Mouse (Mus musculus) MEL (cell line): ENCODE results near the gene Tnfrsf25. TPM values are rescaled to one million over a fixed set of nuclear protein-coding genes. Genes with fewer than 3 reads are reported as not detected.

Experiments used
- DNase-seq: peaks from one replicate; pipeline ENCODE4 v3.0.0; 2011; ENCODE audit warnings: low read depth, low spot score
- H3K27ac ChIP-seq: 2 replicates; pipeline ENCODE4 v1.5.1; 2012; ENCODE audit warnings: low read depth, mild to moderate bottlenecking, control low read depth, low read length, moderate library complexity; ENCODE audit not compliant: control insufficient read depth
- H3K27me3 ChIP-seq, 2 experiments: fragments of 150-350 bp in 1 of 2; sonication (generic) in 1 of 2; 2 replicates each; pipeline ENCODE4 v1.6.1; 2012; ENCODE audit warnings: low read length in 2 of 2, mild to moderate bottlenecking in 2 of 2, improper control_type of control experiment in 1 of 2, moderate library complexity in 1 of 2; ENCODE audit not compliant: insufficient read depth in 2 of 2, control insufficient read depth in 1 of 2
- H3K36me3 ChIP-seq, 2 experiments: 2 replicates each; pipeline ENCODE4 v1.6.1; 2012 to 2014; ENCODE audit warnings: low read length in 2 of 2, improper control_type of control experiment in 1 of 2, inconsistent platforms in 1 of 2, mild to moderate bottlenecking in 1 of 2; ENCODE audit not compliant: insufficient read depth in 2 of 2, control insufficient read depth in 1 of 2
- H3K4me1 ChIP-seq, 2 experiments: fragments of 150-350 bp in 1 of 2; sonication (generic) in 1 of 2; 2 replicates each; pipeline ENCODE4 v1.6.1; 2012; ENCODE audit warnings: low read length in 2 of 2, improper control_type of control experiment in 1 of 2, mild to moderate bottlenecking in 1 of 2; ENCODE audit not compliant: insufficient read depth in 2 of 2, control insufficient read depth in 1 of 2
- H3K4me3 ChIP-seq, 2 experiments: fragments of 150-350 bp in 1 of 2; sonication (generic) in 1 of 2; 2 replicates each; pipeline ENCODE4 v1.5.1; 2012; ENCODE audit warnings: low read depth in 2 of 2, low read length in 2 of 2, mild to moderate bottlenecking in 2 of 2, moderate library complexity in 2 of 2, control low read depth in 1 of 2, improper control_type of control experiment in 1 of 2; ENCODE audit not compliant: control insufficient read depth in 1 of 2, insufficient read depth in 1 of 2
- H3K79me2 ChIP-seq: 2 replicates; pipeline ENCODE4 v1.6.1; 2012; ENCODE audit warnings: mild to moderate bottlenecking, low read length, moderate library complexity; ENCODE audit not compliant: control insufficient read depth, poor library complexity, insufficient read depth
- H3K9ac ChIP-seq: 2 replicates; pipeline ENCODE4 v1.6.1; 2012; ENCODE audit warnings: low read depth, mild to moderate bottlenecking, control low read depth, low read length, moderate library complexity; ENCODE audit not compliant: control insufficient read depth, poor library complexity, severe bottlenecking
- H3K9me3 ChIP-seq: fragments of 150-350 bp; sonication (generic); replicated peaks from 2 replicates; pipeline ENCODE4 v1.6.1; 2012; ENCODE audit warnings: mild to moderate bottlenecking, low read length, improper control_type of control experiment, moderate library complexity; ENCODE audit not compliant: insufficient read depth
- CTCF ChIP-seq, 3 experiments: IDR thresholded peaks in 2 of 3; conservative IDR thresholded peaks in 1 of 3; 2 replicates each; pipeline ENCODE4 v1.5.1; 2011 to 2012; ENCODE audit warnings: low read length in 3 of 3, low read depth in 2 of 3, mild to moderate bottlenecking in 2 of 3, improper control_type of control experiment in 1 of 3, inconsistent platforms in 1 of 3, mixed read lengths in 1 of 3, moderate library complexity in 1 of 3; ENCODE audit not compliant: control insufficient read depth in 1 of 3, insufficient read depth in 1 of 3, poor library complexity in 1 of 3, severe bottlenecking in 1 of 3
- ELF1 ChIP-seq: IDR thresholded peaks from 2 replicates; pipeline ENCODE4 v1.6.1; 2014; ENCODE audit warnings: low read depth, mild to moderate bottlenecking, inconsistent platforms, low read length, improper control_type of control experiment, moderate library complexity
- EP300 ChIP-seq, 2 experiments: IDR thresholded peaks; 2 replicates each; pipeline ENCODE4 v1.6.1; 2011; ENCODE audit warnings: improper control_type of control experiment in 2 of 2, low read length in 2 of 2, low read depth in 1 of 2, mild to moderate bottlenecking in 1 of 2
- ETS1 ChIP-seq: IDR thresholded peaks from 2 replicates; pipeline ENCODE4 v1.6.1; 2012; ENCODE audit warnings: low read depth, mild to moderate bottlenecking, inconsistent platforms, low read length, improper control_type of control experiment, moderate library complexity
- HCFC1 ChIP-seq: IDR thresholded peaks from 2 replicates; pipeline ENCODE4 v1.6.1; 2012; ENCODE audit warnings: low read depth, mild to moderate bottlenecking, inconsistent platforms, low read length, improper control_type of control experiment, moderate library complexity
- KAT2A ChIP-seq: conservative IDR thresholded peaks from 2 replicates; pipeline ENCODE4 v1.6.1; 2012; ENCODE audit warnings: low read depth, low read length, improper control_type of control experiment, inconsistent platforms
- MAFK ChIP-seq: IDR thresholded peaks from 2 replicates; pipeline ENCODE4 v1.6.1; 2011; ENCODE audit warnings: low read depth, mild to moderate bottlenecking, low read length, improper control_type of control experiment, borderline replicate concordance
- MAX ChIP-seq: IDR thresholded peaks from 2 replicates; pipeline ENCODE4 v1.6.1; 2011; ENCODE audit warnings: low read length, improper control_type of control experiment
- MEF2A ChIP-seq: IDR thresholded peaks from 2 replicates; pipeline ENCODE4 v1.6.1; 2014; ENCODE audit warnings: low read depth, mild to moderate bottlenecking, inconsistent platforms, low read length, improper control_type of control experiment; ENCODE audit not compliant: poor library complexity, insufficient replicate concordance, severe bottlenecking; ENCODE audit errors: extremely low read depth
- MYB ChIP-seq: IDR thresholded peaks from 2 replicates; pipeline ENCODE4 v1.6.1; 2011; ENCODE audit warnings: mild to moderate bottlenecking, low read depth, low read length, improper control_type of control experiment
- MYC ChIP-seq: IDR thresholded peaks from 2 replicates; pipeline ENCODE4 v1.6.1; 2011; ENCODE audit warnings: low read depth, mild to moderate bottlenecking, low read length, improper control_type of control experiment, moderate library complexity
- NELFE ChIP-seq: IDR thresholded peaks from 2 replicates; pipeline ENCODE4 v1.6.1; 2011; ENCODE audit warnings: low read depth, low read length, improper control_type of control experiment
- POLR2A ChIP-seq, 2 experiments: IDR thresholded peaks; 2 replicates each; pipeline ENCODE4 v1.6.1; 2011 to 2012; ENCODE audit warnings: low read length in 2 of 2, mild to moderate bottlenecking in 2 of 2, control low read depth in 1 of 2, improper control_type of control experiment in 1 of 2, low read depth in 1 of 2, moderate library complexity in 1 of 2; ENCODE audit not compliant: control insufficient read depth in 1 of 2, insufficient read depth in 1 of 2, poor library complexity in 1 of 2
- POLR2AphosphoS2 ChIP-seq: IDR thresholded peaks from 2 replicates; pipeline ENCODE4 v1.6.1; 2011; ENCODE audit warnings: low read length, improper control_type of control experiment
- RAD21 ChIP-seq: IDR thresholded peaks from 2 replicates; pipeline ENCODE4 v1.6.1; 2011; ENCODE audit warnings: mild to moderate bottlenecking, low read depth, low read length, improper control_type of control experiment
- SMC3 ChIP-seq: IDR thresholded peaks from 2 replicates; pipeline ENCODE4 v1.6.1; 2011; ENCODE audit warnings: low read depth, low read length, improper control_type of control experiment
- TBP ChIP-seq: IDR thresholded peaks from 2 replicates; pipeline ENCODE4 v1.8.0; 2011; ENCODE audit warnings: low read depth, low read length, improper control_type of control experiment
- ZMIZ1 ChIP-seq: IDR thresholded peaks from 2 replicates; pipeline ENCODE4 v1.6.1; 2012; ENCODE audit warnings: low read depth, mild to moderate bottlenecking, inconsistent platforms, low read length, improper control_type of control experiment, moderate library complexity
- polyA plus RNA-seq, 2 experiments: library from polyadenylated mRNA; stranded (reverse) in 1 of 2; unstranded in 1 of 2; fragments of >175 nt in 1 of 2; fragments of >200 nt in 1 of 2; gene quantifications; 2 replicates each; pipeline versions ENCODE4 v1.2.1 to v1.2.4; 2012; ENCODE audit warnings: low replicate concordance in 2 of 2, low read depth in 1 of 2; ENCODE audit not compliant: insufficient read length in 2 of 2, insufficient read depth in 1 of 2, missing spikeins in 1 of 2
- total RNA-seq: library from RNA; depleted of rRNA; stranded (reverse); fragments of 300-350 nt; gene quantifications from 2 replicates; pipeline ENCODE4 v1.2.3, GENCODE M21; 2012

Tnfrsf25 gene
- total and polyA plus RNA-seq, 3 experiments, result 0.97 to 1.1 TPM; not detected in 1

DNA sequence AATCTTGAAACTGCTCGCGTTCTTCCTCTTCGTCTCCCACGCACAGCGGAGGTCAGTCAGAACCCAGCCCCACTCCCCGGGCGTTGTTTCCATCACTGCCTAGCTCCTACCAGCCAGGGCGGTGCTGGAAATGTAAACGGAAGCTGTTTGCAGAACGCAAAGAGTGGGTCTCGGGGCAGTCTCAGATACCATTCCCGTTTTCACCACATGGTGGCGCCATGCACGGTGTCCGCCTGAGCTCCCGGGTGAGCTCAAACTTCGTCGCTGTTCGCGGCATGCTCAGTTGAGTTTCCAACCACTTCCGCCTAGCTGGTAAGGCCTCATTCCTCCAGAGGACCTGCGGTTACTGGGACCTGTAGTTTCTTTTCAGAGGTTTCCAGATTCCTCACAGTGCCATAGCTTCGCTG lies 38.0 kb downstream of the Tnfrsf25 start (continued):
- peak; percentile 89 for TF ChIP-seq HCFC1
- no peak for TF ChIP-seq MAFK
- TF ChIP-seq KAT2A, result peak; percentile 54; the same call in 1 of the 2 replicates
- 0 out of 2 replicates have a peak, but pooled peaks have one; percentile 33 for TF ChIP-seq ZMIZ1
- TF ChIP-seq SMC3, result peak; percentile 53
- no peak for TF ChIP-seq MEF2A
- TF ChIP-seq MYB, result no peak
- TF ChIP-seq POLR2A (IDR thresholded peaks at IDR 0.05; ENCODE audit: control insufficient read depth in 1 of 2, insufficient read depth in 1 of 2, low read depth in 1 of 2, low read length in 2 of 2, poor library complexity in 1 of 2), result peak; percentile 24 to 68; a peak in 2 of 4 replicates
- peak; percentile 97 for TF ChIP-seq MAX
- peak; percentile 54; the same call in 1 of the 2 replicates for TF ChIP-seq ETS1
- TF ChIP-seq NELFE, result 0 out of 2 replicates have a peak, but pooled peaks have one; percentile 62
- peak; percentile 97 for TF ChIP-seq TBP
- 0 out of 2 replicates have a peak, but pooled peaks have one; percentile 29 for TF ChIP-seq POLR2AphosphoS2
- TF ChIP-seq EP300 (IDR thresholded peaks at IDR 0.05; ENCODE audit: low read depth in 1 of 2, low read length in 2 of 2), result peak in 1 of 2 experiments; percentile 36; a peak in 2 of 4 replicates
- TF ChIP-seq ELF1, result peak; percentile 84
- peak; percentile 37 for TF ChIP-seq RAD21
- peak; percentile 93 for TF ChIP-seq MYC

DNA sequence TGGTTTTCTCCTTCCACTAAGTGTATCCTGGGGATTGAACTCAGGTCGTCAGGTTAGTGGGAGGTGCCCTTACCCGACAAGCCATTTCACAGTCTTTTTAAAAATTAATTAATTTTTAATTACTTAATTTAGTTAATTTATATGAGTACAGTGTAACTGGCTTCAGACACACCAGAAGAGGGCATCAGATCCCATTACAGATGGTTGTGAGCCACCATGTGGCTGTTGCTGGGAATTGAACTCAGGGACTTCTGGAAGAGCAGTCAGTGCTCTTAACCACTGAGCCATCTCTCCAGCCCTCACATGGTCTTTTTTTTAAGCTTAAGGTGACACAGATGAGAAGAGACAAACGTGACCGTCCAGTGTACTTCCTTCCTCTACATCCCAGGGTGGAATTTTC lies 39.3 kb downstream of the Tnfrsf25 start:
- H3K9ac ChIP-seq, result no peak overlapping the region
- peaks cover 0 to 23% of the 10 kb centered on the region in 2 experiments; a peak in 2 of 4 replicates for H3K36me3 ChIP-seq
- H3K27me3 ChIP-seq, result no peaks in the 10 kb centered on the region
- TF ChIP-seq CTCF (IDR thresholded peaks at IDR 0.05 in 2 of 3, conservative IDR thresholded peaks at IDR 0.05 in 1 of 3; ENCODE audit: control insufficient read depth in 1 of 3, insufficient read depth in 1 of 3, low read depth in 2 of 3, low read length in 3 of 3, poor library complexity in 1 of 3, severe bottlenecking in 1 of 3) (peak in 2 of 3 experiments; percentile 28 to 54; a peak in 4 of 6 replicates), MAFK (no peak)
- H3K4me3 ChIP-seq, result no peak overlapping the region
- no peak overlapping the region for H3K27ac ChIP-seq
- peaks cover 0 to 40% of the 10 kb centered on the region in 2 experiments; a peak in 2 of 4 replicates for H3K4me1 ChIP-seq
- H3K79me2 ChIP-seq, result no peaks in the 10 kb centered on the region; the same call in 1 of the 2 replicates
- no peaks in the 10 kb centered on the region for H3K9me3 ChIP-seq
- DNase-seq, result no peak
